Mouse (Mus musculus): ENCODE measurements around the gene Ccdc173.

Ccdc173 gene

DNA sequence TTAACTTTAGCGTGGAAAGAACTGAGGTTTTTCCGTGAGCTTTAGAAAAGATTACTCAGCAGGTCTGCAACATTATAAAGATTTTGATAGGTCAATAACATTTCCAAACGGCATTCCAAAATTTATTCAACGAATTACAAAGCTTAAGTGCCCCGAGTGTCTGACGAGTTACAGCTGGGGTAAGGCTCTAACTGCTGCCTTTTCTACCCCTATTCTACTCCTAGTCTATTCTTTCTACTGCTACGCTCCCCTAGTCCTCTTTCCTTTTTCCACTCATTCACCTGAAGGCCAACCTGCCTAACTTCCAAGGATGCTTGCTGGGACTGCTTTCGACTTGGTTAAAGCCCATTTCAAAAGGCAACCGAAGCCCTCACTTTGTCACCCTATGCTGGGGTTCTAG is 401 bp downstream of the Ccdc173 start:
- ATAC-seq (ENCODE audit: low TSS enrichment), result peak; percentile 6; the same call in 1 of the 2 replicates

DNA sequence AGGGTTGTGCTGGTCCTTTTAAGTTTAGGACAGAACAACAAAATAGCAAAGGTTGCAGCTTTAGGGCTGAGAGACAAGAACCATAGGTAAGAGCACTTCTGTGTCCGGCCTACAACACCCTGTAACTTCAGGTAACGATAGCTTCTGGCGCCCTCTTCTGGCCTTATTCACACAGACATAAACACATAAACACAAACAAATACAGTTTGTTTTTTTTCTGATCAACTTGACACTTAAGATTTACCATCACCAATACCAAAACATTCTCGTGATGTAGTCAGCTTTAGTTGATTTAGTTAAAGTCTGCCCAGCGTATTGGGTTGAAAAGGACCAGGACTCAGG is 10.6 kb downstream of the Ccdc173 start:
- peak; percentile 11; the same call in 1 of the 2 replicates for ATAC-seq (ENCODE audit: low TSS enrichment)

DNA sequence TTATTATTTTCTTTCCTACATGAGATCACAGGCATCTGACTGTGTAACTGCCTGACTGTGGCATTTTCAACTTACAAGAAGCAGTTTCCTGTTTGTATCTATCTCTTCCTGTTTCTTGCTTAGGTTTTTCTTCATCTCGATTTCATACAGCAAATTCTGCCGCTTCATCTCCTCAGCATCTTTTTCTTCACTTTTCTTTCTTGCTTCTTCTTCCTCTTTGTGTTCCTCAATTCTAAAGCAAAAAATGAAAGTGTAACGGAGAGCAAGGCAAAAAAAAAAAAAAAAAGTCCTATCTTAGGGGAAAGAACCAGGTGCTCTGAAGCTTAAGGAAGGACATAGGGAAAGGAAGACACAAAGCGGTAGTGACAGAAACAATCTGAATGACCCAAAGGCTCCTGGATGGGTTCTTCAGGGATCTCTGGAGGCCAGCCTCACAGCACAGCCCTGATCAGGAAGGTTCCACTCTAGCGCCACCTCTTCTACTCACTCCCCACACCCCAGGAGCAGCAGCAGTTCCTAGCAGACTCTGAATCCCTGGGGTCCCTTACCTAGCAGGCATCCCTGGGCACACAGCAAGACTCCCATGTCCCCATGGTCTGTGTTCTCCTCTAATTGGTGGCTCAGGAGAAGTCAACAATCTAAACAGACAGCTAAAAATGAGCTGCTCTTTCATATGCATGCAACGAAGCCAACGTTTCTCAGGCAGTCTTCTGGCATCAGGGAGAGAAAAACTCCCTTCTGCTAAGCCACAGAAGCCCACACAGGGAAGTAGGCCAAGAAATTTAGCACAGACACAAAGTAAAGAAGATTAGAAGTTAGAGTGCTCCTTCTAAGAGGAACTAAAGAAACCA is 11.2 kb downstream of the Ccdc173 start:
- peak; percentile 78 for ATAC-seq (ENCODE audit: low TSS enrichment)

DNA sequence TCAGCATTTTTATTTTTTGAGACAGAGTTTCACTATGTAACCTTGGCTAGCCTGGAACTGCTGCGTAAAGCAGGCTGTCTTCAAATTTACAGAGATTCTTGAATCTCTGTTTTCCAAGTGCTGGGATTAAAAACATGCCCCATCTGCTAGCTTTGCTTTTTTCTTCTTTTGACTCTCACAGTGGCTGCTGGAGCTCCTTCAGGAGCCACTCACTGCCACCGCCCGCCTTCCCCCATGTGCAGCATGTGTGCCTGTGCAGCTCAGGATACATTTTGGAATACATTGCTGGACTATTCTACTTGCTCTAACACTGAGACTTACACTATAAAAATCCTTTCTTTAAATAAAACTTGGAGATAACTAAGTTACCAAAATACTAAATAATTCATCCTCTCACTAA is 16.0 kb downstream of the Ccdc173 start:
- peak; percentile 96 for ATAC-seq (ENCODE audit: low TSS enrichment)

DNA sequence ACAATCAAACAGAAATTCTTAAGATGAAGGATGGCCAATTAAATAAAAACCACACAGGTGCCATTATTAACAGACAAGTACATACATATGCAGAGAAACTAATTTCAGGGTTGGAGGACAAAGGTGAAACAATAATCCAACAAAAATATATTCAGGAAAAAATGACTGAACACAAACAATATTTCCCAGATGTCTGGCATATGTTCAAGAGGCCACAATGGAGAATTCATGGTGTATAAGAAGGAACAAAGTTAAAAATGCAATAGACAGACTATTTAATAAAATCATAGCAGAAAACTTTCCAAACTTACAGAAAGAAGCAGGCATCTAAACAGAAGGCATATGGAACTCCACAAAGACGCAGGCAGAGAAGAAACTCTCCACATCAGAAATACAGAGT is 24.7 kb downstream of the Ccdc173 start:
- ATAC-seq (ENCODE audit: low TSS enrichment), result no peak

DNA sequence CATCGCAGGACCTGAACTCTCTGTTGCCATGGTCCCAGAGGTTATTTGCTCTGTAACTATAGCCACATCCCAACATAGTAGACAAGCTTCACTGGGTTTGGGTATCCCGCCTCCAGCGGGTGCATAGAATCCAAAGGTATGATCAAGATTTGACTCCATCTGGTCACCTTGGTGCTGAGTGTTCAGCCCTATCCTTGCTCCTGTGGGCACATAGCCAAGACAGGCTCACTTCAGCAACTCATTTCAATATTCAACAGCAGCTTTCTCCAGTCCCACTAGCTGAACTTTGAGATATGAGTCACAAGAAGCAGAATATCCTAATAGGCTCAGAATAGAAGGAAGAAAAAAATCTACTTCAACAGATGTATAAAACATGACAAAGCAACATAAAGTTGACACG is 26.0 kb downstream of the Ccdc173 start:
- no peak for ATAC-seq (ENCODE audit: low TSS enrichment)

DNA sequence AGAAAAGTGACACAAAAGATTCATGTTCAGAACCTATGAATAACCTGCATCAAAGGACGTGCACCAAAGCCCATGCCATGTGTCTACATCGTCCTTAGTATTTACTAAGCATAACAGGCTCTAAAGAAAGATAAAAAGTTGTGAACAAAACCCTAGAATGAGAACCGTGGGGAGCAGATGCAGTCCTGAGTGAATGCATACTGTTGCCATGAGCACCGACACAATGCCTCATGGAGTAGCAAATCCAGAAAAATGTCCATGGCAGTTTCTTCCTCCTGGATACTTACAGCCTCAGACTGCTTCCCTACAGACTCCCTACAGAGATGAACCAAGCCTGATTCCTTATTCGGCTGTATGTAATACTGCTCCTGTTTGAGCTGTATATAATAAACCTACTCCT is 28.4 kb downstream of the Ccdc173 start:
- ATAC-seq (ENCODE audit: low TSS enrichment), result no peak

DNA sequence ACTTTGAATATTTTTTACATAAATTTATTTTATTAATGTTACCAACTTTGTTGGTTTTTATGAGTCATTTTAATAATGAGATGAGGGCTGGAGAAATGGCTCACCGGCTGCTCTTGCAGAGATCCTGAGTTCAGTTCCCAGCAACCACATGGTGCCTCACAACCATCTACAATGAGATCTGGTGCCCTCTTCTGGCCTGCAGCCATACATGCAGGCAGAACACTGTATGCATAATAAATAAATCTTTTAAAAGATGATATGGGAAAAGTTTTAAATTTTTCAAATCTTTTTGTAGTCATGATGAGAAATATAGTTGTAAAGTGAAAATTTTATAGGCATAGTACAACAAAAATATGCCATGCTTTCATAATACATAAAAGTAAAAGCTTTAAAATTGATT is 44.3 kb downstream of the Ccdc173 start:
- ATAC-seq (ENCODE audit: low TSS enrichment), result no peak

DNA sequence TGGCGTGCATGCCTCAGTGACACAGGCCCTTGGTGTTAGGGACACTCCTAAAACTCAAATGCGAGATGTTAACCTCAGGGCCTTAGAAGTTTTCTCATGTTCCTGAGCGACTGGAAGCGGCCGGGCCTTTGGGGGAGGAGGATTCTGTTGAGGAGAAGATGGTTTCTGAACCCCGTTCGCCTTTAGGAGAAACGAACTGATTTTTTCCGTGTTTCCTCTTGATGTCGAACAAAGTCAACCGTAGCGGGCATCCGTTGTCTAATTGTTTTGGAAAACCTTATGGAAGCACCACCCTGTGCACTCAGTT is 65.9 kb downstream of the Ccdc173 start:
- no peak for ATAC-seq (ENCODE audit: low TSS enrichment)

DNA sequence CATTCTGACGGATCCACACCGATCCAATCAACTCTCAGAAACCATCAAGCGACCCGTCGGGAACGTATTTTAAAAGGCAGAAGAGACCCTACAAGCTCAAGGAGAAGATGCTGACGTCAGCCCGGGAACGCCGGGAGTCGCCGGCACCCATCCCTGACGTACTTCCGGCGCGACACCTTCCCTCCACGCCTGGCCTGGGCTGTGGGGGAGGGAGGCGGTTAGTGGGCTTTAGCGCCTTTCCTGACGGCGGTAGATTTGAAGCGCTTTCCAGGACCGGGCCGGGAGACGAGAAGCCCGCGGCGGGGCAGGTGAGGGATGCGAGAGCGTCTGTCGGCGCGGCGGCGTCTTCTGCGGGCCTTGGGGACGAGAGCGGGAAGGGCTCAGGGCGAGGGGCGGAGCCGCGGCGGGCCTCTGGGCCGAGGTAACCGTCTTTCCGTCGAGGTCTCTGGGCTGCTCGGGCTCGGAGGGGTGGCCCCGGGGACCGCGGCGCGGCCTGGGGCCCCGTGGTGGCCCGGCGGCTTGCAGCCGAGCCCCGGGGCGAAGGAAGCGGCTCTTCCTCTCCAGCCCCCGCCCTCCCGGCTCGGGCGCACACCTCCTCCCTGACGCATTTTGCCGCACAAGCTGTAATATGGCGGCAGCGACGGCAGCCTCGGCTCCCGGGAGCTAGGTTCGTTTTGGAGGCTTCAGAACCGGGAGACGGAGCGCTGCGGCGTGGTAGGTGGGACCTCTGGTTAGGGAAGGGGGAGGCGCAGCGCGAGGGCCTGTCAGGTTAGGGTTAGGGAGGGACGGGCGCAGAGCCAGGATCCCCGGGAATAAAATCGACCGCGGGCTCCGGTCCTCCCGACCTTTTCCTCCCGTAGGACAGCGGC is 66.5 kb downstream of the Ccdc173 start:
- ATAC-seq (ENCODE audit: low TSS enrichment), result peak; percentile 94

DNA sequence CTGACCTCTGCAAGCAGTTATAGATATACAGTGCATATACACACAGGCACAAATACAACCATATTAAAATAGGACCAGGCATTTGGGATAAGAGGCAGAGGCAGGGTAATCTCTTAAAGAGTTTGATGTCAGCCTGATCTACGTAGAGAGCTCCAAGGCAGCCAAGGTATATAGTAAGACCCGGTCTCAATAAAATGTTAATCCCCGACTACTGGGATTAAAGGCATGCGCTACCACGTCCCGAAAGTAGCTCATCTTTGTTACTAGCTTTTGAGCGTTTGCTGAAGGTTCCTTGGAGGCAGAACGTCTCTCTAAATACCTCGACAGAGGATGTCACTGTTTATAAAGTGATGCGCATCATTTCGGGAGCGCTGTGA is 67.1 kb downstream of the Ccdc173 start, which contains the start of gene Ppig:
Gene Ppig, plus strand, starts transcription at position 273 of the 377 bp plus-strand sequence.
- ATAC-seq (ENCODE audit: low TSS enrichment), result no peak

DNA sequence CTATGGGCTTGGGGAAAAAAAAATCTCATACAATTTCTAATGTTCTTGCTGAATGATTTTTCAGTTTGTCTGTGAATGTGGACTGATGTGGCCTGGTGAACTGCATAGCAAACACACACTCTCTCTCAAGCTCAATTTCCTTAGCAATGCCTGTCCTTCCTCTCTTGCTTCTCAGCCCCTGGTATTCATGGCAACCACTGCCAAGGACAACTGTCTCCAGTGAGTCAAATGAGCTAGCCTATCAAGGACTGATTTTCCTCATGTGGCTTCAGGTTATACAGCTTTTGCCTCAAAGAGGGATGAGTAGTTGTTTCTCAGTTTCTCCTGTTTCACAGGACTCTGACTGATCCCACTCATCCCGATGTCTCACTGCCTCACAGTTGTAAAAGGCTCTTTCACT is 70.3 kb downstream of the Ccdc173 start:
- no peak for ATAC-seq (ENCODE audit: low TSS enrichment)

DNA sequence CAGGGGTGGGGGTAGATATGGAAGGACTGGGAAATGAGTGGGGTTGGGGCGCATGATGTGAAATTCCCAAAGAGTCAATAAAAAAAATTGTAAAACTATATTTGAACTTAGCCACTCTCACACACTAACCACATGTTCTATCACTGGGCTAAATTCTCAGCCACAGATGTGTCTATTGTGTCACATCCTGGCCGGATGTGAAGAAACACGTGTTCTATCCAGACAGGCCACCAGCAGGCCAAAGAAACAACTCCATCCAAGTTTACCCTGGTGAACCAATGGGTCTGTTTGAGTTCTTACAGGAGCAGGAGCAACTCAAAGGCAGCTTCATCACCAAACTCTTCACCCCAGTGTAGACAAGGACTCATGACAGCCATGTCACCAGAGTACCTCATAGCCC is 72.9 kb downstream of the Ccdc173 start:
- no peak for ATAC-seq (ENCODE audit: low TSS enrichment)

DNA sequence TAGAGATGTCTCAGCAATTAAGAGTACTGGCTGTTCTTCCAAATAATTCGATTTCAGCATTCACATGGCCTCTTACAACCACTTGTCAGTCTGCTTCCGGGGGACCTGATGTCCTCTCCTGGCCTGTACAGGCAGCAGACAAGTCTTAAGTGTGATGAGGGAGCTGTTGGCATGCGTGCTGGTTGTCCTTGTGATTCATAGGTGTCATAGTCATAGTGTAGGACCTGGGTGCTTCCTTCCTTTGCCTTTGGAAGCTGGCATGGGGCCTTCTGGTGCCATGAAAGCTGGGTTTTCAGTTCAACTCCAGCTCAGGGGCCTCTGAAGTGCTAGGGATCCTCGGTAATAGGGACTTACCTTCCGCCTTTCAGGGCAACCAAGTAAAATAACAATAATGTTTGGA is 75.2 kb downstream of the Ccdc173 start:
- ATAC-seq (ENCODE audit: low TSS enrichment), result no peak

DNA sequence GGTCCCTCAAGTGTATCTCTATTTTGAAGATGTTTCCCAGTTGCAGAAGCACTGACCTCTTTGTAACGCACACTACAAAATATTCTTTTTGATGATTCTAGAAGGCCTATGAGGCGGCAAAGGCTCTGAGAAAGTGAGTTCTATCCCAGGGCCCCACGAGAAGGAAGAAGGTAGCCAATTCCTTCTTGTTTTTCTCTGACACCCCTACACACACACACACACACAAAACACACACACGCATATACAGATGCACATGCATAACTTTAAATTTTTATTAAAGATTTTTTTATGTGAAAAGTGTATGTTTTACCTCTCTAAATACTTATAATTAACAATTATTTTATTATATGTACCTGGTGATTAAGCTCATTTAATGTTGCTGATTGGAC is 75.8 kb downstream of the Ccdc173 start:
- ATAC-seq (ENCODE audit: low TSS enrichment), result peak; percentile 8; the same call in 1 of the 2 replicates

DNA sequence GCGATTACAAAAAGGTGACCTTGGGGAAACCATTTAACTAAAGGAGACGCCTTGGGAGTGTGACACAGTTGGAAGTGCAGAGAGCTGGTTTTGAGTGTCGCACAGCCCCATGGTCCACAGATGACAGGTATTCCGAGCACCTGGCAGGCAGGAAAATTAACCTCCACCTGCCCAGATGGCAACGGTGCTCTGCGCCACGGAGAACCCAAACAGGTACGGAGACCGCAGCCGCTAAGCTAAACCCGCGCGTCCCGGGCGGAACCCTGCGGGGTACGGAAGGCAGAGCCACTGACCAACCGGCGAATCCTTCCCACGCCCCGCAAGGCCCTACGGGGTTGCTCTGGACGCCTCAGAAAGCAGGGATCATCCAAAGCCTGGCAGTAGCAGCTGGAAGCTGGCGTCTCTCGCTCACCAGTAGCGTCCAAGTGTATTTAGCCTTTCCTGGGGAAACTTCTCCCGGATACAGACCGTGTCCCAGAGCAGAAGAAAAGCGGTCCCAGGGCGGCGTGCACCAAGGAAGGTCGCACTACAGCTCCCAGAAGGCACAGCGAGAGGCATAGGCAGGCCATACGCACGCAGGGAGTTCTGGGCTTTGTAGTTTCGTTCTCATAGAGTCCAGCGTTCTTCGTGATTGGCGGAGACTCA is 76.3 kb downstream of the Ccdc173 start, which contains the start of gene Fastkd1:
Gene Fastkd1, minus strand, starts transcription at position 536 of the 645 bp plus-strand sequence.
- peak; percentile 99 for ATAC-seq (ENCODE audit: low TSS enrichment)

DNA sequence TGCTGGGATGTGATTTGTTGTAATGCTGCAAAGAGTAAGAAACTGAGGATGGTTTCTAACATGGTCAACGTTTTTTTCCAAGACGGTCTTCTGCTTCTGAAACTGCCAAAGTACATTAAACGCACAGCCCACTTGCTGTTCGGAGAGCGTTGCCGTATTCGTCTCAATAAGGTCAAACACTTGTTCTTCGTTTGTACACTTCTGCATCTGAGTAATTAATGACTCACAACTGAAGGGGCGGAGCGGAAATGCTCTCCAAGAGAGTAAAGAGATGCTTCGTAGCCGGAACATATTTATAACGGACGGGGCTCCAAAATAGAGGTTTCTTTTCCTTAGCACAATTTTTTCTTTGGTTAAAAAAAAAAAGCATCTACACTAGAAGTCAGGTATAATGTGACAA is 77.2 kb downstream of the Ccdc173 start:
- ATAC-seq (ENCODE audit: low TSS enrichment), result no peak

All from frontal cortex, adult (tissue).